Mouse (Mus musculus): ENCODE results near the gene Ckb. TPM values are rescaled to one million over a fixed set of nuclear protein-coding genes. Genes with fewer than 3 reads are reported as not detected.
"Not testable (repeated sequence)": the region's sequence is repeated elsewhere in the genome, so short reads cannot be mapped to it uniquely, and the experiment has no call there.

Gene Ckb
- total RNA-seq (2021): 1,000 to 10,000 TPM; 1,245 to 1,280 TPM
- long read RNA-seq, experiment 1, transcript Ckb-204 (2 exons, 2,839 nt): minor isoform, 14 of 2,134 reads
- long read RNA-seq, experiment 1, transcript Ckb-201 (8 exons, 1,472 nt): major isoform, 1,930 of 2,134 reads
- long read RNA-seq, experiment 1, partial matches to known transcripts: 116 of 2,134 reads
- long read RNA-seq, experiment 1, other reads (novel, unspliced or antisense): 74 of 2,134 reads
- long read RNA-seq, experiment 2, transcript Ckb-204 (2 exons, 2,839 nt): minor isoform, 21 of 2,441 reads
- long read RNA-seq, experiment 2, transcript Ckb-201 (8 exons, 1,472 nt): major isoform, 2,239 of 2,441 reads
- long read RNA-seq, experiment 2, partial matches to known transcripts: 123 of 2,441 reads
- long read RNA-seq, experiment 2, other reads (novel, unspliced or antisense): 58 of 2,441 reads

DNA sequence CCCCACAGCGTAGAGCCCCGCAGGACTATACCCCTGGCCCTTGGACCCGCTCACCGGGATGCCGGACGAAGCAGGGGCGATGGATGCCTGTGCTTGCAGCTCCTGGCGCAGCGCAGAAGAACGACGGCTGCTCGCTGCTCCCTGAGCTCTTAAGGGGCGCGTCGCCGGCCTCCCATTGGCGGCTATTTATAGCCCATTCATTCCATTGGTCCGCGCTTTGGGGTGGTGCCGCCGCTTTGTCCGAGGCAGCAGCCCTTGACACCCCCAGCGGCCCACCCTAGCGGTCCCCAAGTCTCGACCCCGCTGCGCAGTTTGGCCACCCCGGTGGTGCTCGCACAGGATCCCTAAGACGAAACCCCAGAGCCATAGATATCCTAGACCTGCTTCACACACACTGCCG is at the start of gene Ckb:
Gene Ckb (minus strand): TSS at position 163 of the 400 bp plus-strand sequence.
- DNase-seq (ENCODE audit: low spot score in 2 of 2): peak; percentile 92 to 95

DNA sequence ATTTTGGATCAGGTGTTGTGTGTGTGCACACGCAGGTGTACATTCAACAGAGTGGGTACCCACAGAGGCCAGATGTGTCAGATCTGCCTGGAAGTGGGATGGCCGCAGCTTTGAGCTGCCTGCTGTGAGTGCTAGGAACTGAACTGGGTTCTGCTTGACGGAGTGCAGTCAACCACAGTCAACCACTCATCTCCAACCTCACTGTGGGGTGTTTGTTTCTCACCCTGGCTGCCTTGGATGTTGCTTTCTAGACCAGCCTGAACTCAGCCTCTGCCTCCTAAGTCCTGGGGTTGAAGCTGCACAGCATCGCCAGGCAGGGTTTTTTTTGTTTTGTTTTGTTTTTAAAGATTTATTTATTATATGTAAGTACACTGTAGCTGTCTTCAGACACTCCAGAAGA is 48.1 kb upstream of the Ckb start:
- no peak for DNase-seq (ENCODE audit: low spot score in 2 of 2)

DNA sequence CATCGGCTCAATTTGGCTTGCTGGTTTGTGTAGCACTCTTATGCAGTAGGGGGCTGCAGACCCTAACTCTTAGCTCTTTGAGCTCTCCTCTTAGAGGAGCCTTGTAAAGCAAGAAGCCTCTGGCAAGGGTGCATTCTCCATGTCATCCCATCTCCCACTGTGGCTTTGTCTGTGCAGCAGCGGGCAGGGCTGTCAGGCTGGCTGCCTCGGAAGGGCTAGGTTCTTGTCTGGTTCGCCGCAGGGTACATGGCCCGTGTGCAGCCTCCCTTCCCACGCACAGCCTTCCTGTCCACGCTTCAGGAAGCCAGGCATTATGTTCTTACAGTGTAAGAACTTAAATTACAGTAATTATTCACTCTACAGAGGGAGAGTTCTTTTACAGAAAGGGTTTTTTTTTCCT is 46.5 kb upstream of the Ckb start:
- no peak for DNase-seq (ENCODE audit: low spot score in 2 of 2)

DNA sequence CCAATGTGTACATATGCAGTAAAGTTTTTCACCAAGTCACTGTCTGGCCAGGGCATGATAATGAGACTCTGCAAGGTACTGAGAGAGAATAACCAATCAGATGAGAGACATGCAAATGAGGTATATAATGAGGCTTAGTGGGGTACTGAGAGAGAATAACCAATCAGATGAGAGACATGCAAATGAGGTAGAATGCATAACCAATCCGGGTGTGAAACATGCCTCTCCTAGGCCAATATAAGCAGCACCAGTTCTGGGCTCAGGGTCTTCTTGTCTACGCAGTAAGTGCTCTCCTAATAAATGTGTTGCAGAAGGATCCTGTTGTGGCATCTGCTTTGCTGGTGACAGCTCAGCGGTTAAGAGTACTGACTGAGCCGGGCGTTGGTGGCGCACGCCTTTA is 44.4 kb upstream of the Ckb start:
- no peak for DNase-seq (ENCODE audit: low spot score in 2 of 2)

DNA sequence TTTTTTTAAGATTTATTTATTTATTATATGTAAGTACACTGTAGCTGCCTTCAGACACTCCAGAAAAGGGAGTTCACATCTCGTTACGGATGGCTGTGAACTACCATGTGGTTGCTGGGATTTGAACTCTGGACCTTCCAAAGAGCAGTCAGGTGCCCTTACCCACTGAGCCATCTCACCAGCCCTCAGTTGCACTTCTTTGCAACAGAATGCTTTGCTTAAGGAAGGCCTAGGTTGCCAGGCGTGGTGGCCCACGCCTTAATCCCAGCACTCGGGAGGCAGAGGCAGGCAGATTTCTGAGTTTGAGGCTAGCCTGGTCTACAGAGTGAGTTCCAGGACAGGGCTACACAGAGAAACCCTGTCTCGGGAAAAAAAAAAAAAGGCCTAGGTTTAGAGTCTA is 41.7 kb upstream of the Ckb start:
- not testable (repeated sequence) for DNase-seq (ENCODE audit: low spot score in 2 of 2)

DNA sequence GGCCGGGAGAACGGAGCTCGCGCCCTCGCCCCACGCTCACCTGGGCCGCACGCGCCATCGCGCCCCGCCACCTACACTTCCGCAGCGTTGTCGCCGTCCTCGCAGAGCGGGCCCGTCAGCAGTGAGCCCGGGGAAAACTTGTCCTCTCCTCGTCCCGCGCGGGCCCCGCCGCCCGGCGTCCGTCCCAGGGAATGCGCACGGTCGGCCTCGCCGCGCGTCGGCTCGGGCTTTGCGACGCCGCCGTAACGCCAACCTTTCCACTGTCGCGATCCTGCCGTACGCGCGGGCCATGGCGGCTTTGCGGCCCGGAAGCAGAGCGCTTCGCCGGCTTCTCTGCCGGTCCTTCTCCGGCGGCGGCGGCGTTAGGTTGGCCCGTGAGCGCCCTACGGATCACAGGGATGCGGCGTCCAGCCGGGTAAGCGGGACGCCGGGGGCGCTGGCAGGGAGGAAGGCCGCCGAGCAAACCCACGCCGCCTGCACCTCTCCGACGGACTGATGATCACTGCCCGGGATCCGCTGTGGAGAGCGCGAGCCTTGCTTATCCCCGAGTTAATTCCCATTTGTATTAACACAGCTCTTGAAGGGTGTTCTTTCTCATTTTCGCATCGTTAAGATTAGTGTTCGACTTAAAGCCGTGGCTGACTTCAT is 41.0 kb upstream of the Ckb start, which contains the start of the genes Bag5 and Apopt1:
Gene Bag5 (minus strand): TSS at position 254 of the 648 bp plus-strand sequence.
Gene Apopt1 (plus strand): TSS at position 258 of the 648 bp plus-strand sequence.
- DNase-seq (ENCODE audit: low spot score in 2 of 2): peak; percentile 89 to 93

DNA sequence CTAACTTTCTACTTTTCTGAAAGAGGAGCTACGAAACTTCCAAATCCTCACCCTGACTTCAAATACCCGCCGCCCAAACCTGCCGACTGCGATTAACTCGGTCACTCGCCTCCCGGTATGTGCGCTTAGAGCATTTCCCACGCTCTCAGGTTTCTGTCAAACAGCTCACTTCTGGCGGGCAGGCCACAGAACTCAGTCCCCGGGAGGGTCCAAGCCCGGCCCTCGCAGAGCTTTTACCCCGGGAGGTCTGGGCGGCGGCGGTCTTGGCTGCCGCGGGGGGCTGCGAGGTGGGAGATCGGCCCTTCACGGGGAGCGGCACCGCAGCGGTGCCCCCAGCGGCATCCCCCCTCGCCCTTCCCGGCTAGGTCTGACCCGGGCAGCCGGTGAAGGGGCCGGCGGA is 40.3 kb upstream of the Ckb start:
- DNase-seq (ENCODE audit: low spot score in 2 of 2): no peak

DNA sequence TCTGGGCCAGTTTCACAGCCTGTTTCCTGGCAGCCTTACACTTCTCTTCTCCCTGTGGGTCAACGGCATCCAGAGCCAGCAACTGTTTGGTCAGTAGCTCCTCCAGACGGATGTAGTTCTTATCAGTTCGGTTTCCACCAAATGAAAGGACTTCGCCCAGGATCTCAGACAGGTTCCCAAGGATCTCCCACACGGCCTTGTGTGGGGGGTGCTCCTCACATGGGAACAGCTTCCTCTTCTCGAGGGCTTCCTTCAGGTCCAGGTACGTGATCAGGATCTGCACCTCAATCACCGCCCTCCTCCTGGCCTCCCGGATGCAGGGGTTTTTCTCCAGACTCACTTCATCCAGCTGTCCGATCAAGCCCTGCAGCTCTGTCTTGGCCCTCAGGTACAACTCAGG is 38.0 kb upstream of the Ckb start:
- no peak for DNase-seq (ENCODE audit: low spot score in 2 of 2)

GRCm38 (mm10) chr12:111708181-111708580 is 36.0 kb upstream of the Ckb start:
- DNase-seq (ENCODE audit: low spot score in 2 of 2): no peak

DNA sequence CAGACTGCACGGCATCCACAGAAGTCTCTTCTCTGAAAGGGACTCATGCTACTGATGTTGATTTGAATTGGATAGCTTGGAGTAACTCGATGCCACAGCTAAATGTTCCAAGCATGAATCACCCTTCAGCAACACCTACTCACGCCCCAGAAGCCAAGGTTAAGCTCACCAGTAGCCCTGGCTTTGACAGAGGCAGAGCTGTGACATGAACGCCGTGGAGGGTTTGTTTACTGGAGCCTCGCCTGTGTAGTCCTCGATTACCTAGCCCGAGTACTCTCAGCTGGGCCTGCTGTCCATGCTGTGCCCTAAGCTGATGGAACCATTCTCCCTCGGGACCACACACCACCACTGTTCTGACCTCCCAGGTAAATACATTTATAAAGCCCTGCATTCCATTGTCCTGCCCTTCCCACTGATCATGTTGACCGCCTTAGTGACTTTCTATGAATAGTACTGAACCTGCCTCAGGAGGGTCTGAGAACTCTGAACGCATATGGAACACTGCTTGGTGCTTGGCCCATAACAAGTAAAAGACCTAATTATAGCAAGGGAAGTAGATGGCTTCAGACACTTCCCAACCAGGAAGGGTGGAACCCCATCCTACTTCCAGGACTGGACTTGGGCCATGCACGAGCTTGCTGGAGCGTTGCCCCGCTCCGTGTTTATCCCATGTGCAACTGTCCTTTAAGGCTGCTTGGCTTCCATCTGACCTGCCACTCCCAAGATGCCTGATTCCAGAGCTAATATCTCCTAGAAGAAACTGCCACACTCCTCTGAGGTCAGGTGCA is 33.2 kb upstream of the Ckb start:
- no peak for DNase-seq (ENCODE audit: low spot score in 2 of 2)

GRCm38 (mm10) chr12:111704609-111705008 is 32.5 kb upstream of the Ckb start:
- no peak for DNase-seq (ENCODE audit: low spot score in 2 of 2)

GRCm38 (mm10) chr12:111703301-111703700 is 31.2 kb upstream of the Ckb start:
- DNase-seq (ENCODE audit: low spot score in 2 of 2): no peak

DNA sequence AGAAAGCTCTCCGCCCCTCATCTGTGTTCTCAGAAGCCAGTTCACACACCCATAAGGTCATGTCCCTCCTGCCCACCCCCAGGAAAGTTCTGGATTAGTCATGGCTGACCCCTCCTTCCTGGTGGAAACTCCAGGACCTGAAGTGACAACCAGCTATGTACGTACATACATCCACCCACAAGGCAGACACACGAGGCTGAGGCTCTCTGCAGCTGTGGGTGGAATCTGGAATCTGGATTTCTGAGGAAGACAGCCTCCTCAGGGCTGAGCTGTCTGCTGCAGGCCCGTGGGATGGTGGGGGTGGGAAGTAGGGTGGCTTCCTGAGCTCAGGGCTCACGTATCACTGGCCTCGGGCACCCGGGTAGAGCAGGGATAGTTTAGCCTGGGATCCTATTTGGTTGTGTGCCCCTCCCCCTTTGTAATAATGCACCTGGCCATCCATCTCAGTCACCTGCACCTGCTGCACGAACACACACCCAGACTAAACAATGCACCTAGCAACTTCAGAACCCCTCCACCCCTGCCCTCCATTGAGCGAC is 28.9 kb upstream of the Ckb start:
- DNase-seq (ENCODE audit: low spot score in 2 of 2): no peak

- DNase-seq (ENCODE audit: low spot score in 2 of 2): no peak
Measured at GRCm38 (mm10) chr12:111699542-111699941, 27.4 kb upstream of the Ckb start.

DNA sequence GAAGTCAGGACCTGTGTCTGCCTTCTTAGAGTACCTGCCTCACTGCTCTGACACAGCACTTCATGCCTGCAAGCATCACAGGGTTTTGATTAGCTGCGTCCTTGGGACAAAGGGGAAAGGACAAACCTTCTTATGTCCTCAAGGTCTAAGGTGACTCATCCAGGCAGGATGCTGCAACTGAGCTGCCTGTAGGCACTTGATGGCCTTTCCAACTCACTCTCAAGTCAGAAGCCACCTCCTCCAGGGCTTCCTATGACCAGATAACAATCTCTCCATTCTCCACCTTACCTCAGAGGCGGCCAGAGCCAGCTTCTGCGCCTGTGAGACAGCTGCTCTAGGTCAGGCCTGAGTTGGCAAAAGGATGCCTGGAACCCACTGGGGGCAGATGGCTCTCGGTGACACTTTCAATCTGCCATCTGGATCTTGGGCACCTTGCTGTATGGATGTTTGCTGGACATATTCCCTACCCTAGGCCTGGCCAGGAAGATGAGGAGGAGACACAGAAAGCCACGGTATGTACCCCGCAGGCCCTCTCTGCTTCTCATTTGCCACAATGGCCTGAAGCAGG is 26.3 kb upstream of the Ckb start:
- no peak for DNase-seq (ENCODE audit: low spot score in 2 of 2)

- no peak for DNase-seq (ENCODE audit: low spot score in 2 of 2)
Measured at GRCm38 (mm10) chr12:111697708-111698107, 25.6 kb upstream of the Ckb start.

GRCm38 (mm10) chr12:111696239-111696638 is 24.1 kb upstream of the Ckb start:
- DNase-seq (ENCODE audit: low spot score in 2 of 2): peak; percentile 78 to 79

DNA sequence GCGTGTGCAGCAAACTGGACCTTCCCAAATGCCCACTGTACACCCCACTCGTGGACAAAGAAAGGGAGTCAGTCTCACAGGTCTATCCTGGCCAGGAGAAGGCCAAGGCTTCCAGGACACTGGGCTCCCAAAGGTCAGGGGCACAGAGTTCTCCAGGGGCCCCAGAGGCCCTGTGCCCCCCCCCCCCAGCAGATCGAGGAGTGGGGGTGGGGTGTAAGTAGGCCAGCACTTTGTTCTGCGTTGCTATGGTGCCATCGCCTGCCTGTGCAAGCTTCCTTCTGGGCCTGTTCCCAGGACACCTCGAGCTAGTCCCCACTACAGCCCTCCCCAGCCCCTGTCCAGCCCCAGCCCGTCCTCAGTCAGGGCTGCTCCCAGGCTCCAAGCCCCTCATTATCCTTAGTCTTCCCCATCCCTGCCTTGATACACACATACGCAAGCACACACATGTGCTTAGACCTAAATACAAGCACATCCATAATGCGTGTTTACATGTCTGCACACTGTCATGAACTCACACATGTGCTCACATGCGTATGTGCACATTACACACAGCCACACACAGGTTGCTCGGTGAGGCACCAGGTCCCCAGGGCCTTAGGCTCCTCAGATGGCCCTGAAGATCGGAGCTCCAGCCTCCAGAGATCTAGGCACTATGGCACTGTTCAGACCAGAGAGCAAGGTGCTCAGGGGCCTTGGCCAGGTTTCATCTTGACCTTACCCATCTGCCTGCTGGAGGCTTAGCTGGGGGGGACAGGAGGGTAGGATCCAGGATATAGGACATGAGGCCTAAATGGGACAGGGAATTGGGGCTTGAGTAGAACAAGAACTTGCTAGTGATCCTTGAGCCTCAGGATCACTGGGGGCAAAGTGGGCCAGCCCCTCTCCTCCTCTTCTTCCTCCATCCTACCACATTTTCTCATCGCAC is 23.0 kb upstream of the Ckb start:
- DNase-seq (ENCODE audit: low spot score in 2 of 2): peak in 1 of 2 experiments; percentile 74

DNA sequence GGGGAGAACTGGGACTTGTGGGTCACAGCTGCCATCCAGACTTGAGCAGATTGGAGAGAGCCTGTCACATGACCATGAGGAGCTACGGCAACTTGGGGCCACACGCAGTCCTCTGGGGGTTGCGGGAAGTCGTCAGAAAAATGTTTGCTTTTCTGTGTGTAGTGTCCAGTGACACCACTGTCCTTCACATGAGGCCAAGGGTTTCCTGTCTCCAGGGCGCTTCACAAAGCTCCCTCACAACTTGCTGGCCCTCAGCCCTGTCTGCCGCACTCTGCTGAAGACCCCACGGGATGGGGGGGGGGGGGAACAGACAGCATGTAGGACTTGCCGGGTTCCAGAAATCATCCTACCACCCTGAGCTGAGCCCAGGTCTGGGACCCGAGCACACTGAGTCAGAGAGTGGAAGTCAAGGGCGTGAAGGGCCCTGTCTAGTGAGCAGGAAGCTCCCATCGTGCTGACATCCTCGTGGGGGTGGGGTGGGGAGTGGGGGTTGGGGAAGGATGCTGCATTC is 22.2 kb upstream of the Ckb start:
- no peak for DNase-seq (ENCODE audit: low spot score in 2 of 2)

Data from layer of hippocampus, postnatal 14 days (tissue).